Mouse (Mus musculus): Measurements from ENCODE around the gene Polr3gl. TPM values are rescaled to one million over a fixed set of nuclear protein-coding genes. Genes with fewer than 3 reads are reported as not detected.
"Not testable (repeated sequence)": the region's sequence is repeated elsewhere in the genome, so short reads cannot be mapped to it uniquely, and the experiment has no call there.

The Polr3gl gene
- polyA plus RNA-seq, 1 experiment from 2014 or later = 12.1 TPM

DNA sequence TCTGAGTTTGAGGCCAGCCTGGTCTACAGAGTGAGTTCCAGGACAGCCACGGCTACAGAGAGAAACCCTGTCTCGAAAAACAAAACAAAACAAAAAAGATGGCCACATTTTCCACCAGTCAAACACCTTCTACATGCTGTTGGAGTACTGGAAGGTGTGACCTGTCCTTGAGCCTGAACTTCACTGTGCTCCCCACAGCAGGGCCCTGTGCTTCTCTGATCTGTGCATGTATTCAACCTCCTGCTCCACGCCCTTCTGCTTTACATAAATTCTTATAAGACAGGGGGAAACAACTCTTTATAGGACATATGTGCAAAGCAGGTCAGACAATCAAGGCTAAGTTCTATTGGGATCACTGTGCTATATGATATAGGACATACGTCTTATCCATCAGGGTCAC lies 29.2 kb upstream of the Polr3gl start:
- H3K36me3 ChIP-seq (ENCODE audit: control insufficient read depth, insufficient read depth, low read length) = peaks cover 6% of the 10 kb centered on the region
- H3K9ac ChIP-seq (ENCODE audit: low read length) = no peak overlapping the region
- H3K9me3 ChIP-seq (ENCODE audit: control insufficient read depth, low read length) = no peaks in the 10 kb centered on the region
- H3K27me3 ChIP-seq (ENCODE audit: control insufficient read depth, insufficient read depth, low read length) = no peaks in the 10 kb centered on the region
- no peak overlapping the region for H3K4me2 ChIP-seq
- H3K27ac ChIP-seq (ENCODE audit: low read depth, low read length) = no peak overlapping the region
- ATAC-seq (ENCODE audit: low FRiP score) = no peak
- no peaks in the 10 kb centered on the region for H3K4me1 ChIP-seq (ENCODE audit: control insufficient read depth, insufficient read depth, low read length)
- no peak for DNase-seq (ENCODE audit: low spot score, missing footprints)
- no peak overlapping the region for H3K4me3 ChIP-seq (ENCODE audit: low read depth, low read length)
- WGBS = 90% methylated on average over 4 of the region's 4 CpGs

- peaks cover 8% of the 10 kb centered on the region; the same call in 1 of the 2 replicates for H3K36me3 ChIP-seq (ENCODE audit: control insufficient read depth, insufficient read depth, low read length)
- no peak overlapping the region for H3K4me3 ChIP-seq (ENCODE audit: low read depth, low read length)
- no peak overlapping the region for H3K4me2 ChIP-seq
- no peak for DNase-seq (ENCODE audit: low spot score, missing footprints)
- H3K27ac ChIP-seq (ENCODE audit: low read depth, low read length) = no peak overlapping the region
- H3K27me3 ChIP-seq (ENCODE audit: control insufficient read depth, insufficient read depth, low read length) = no peaks in the 10 kb centered on the region
- no peak overlapping the region for H3K9ac ChIP-seq (ENCODE audit: low read length)
- 96% methylated on average over 3 of the region's 3 CpGs for WGBS
- ATAC-seq (ENCODE audit: low FRiP score) = no peak
- no peaks in the 10 kb centered on the region for H3K4me1 ChIP-seq (ENCODE audit: control insufficient read depth, insufficient read depth, low read length)
- H3K9me3 ChIP-seq (ENCODE audit: control insufficient read depth, low read length) = no peaks in the 10 kb centered on the region
Measured at GRCm38 (mm10) chr3:96617941-96618340, 24.0 kb upstream of the Polr3gl start.

DNA sequence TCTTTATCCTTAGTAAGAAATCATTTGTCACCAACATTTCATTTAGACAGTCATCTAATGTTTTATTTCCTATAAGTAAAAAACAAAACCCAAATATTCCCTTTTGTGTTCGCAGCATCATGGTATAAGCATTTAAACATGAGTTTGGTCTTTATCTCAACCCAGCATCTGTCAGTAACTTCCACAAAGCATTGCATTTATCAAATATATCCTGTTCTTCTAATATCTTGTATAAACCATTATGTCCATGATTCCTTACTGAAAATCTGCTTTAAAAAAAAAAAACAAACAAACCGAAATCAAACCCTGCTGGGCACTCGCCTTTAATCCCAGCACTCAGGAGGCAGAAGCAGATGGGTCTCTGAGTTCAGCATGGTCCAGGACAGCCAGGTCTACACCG lies 12.6 kb upstream of the Polr3gl start:
- Histone ChIP-seq H3K4me1 (ENCODE audit: control insufficient read depth, insufficient read depth, low read length) (peaks cover 17% of the 10 kb centered on the region), H3K9me3 (ENCODE audit: control insufficient read depth, low read length) (no peaks in the 10 kb centered on the region), H3K9ac (ENCODE audit: low read length) (no peak overlapping the region), H3K27ac (ENCODE audit: low read depth, low read length) (no peak overlapping the region), H3K27me3 (ENCODE audit: control insufficient read depth, insufficient read depth, low read length) (no peaks in the 10 kb centered on the region), H3K36me3 (ENCODE audit: control insufficient read depth, insufficient read depth, low read length) (no peaks in the 10 kb centered on the region), H3K4me3 (ENCODE audit: low read depth, low read length) (no peak overlapping the region), H3K4me2 (no peak overlapping the region)
- no peak for ATAC-seq (ENCODE audit: low FRiP score)
- no peak for DNase-seq (ENCODE audit: low spot score, missing footprints)
- WGBS = 88% methylated on average over 4 of the region's 4 CpGs

GRCm38 (mm10) chr3:96606007-96606406 lies 12.0 kb upstream of the Polr3gl start:
- not testable (repeated sequence) for H3K36me3 ChIP-seq (ENCODE audit: control insufficient read depth, insufficient read depth, low read length); H3K4me2 ChIP-seq; H3K27ac ChIP-seq (ENCODE audit: low read depth, low read length); H3K27me3 ChIP-seq (ENCODE audit: control insufficient read depth, insufficient read depth, low read length); H3K9ac ChIP-seq (ENCODE audit: low read length); H3K9me3 ChIP-seq (ENCODE audit: control insufficient read depth, low read length); ATAC-seq (ENCODE audit: low FRiP score); H3K4me3 ChIP-seq (ENCODE audit: low read depth, low read length); DNase-seq (ENCODE audit: low spot score, missing footprints)
- 89% methylated on average over 3 of the region's 4 CpGs for WGBS
- peaks cover 17% of the 10 kb centered on the region for H3K4me1 ChIP-seq (ENCODE audit: control insufficient read depth, insufficient read depth, low read length)

- Histone ChIP-seq H3K27ac (ENCODE audit: low read depth, low read length) (no peak overlapping the region), H3K4me2 (peak overlapping the region; percentile 71)
Measured at GRCm38 (mm10) chr3:96603311-96603710, 9.3 kb upstream of the Polr3gl start.

GRCm38 (mm10) chr3:96602704-96603084 lies 8.7 kb upstream of the Polr3gl start:
- Histone ChIP-seq H3K27me3 (ENCODE audit: control insufficient read depth, insufficient read depth, low read length) (peaks cover 4% of the 10 kb centered on the region; the same call in 1 of the 2 replicates), H3K27ac (ENCODE audit: low read depth, low read length) (peak overlapping the region; percentile 30), H3K4me1 (ENCODE audit: control insufficient read depth, insufficient read depth, low read length) (peaks cover 32% of the 10 kb centered on the region), H3K36me3 (ENCODE audit: control insufficient read depth, insufficient read depth, low read length) (no peaks in the 10 kb centered on the region), H3K9ac (ENCODE audit: low read length) (peak overlapping the region; percentile 88), H3K4me3 (ENCODE audit: low read depth, low read length) (peak overlapping the region; percentile 90), H3K9me3 (ENCODE audit: control insufficient read depth, low read length) (no peaks in the 10 kb centered on the region), H3K4me2 (peak overlapping the region; percentile 71)
- ATAC-seq (ENCODE audit: low FRiP score) (no peak), DNase-seq (ENCODE audit: low spot score, missing footprints) (peak; percentile 86)
- WGBS = 29% methylated on average over 5 of the region's 5 CpGs

More at GRCm38 (mm10) chr3:96603311-96603710, 9.3 kb upstream of the Polr3gl start:
- DNase-seq (ENCODE audit: low spot score, missing footprints) = no peak
- Histone ChIP-seq H3K9ac (ENCODE audit: low read length) (peak overlapping the region; percentile 88), H3K27me3 (ENCODE audit: control insufficient read depth, insufficient read depth, low read length) (peaks cover 4% of the 10 kb centered on the region; the same call in 1 of the 2 replicates), H3K9me3 (ENCODE audit: control insufficient read depth, low read length) (no peaks in the 10 kb centered on the region), H3K36me3 (ENCODE audit: control insufficient read depth, insufficient read depth, low read length) (no peaks in the 10 kb centered on the region), H3K4me1 (ENCODE audit: control insufficient read depth, insufficient read depth, low read length) (peaks cover 28% of the 10 kb centered on the region), H3K4me3 (ENCODE audit: low read depth, low read length) (peak overlapping the region; percentile 90)
- no peak for ATAC-seq (ENCODE audit: low FRiP score)
- WGBS = 45% methylated on average over 5 of the region's 5 CpGs

DNA sequence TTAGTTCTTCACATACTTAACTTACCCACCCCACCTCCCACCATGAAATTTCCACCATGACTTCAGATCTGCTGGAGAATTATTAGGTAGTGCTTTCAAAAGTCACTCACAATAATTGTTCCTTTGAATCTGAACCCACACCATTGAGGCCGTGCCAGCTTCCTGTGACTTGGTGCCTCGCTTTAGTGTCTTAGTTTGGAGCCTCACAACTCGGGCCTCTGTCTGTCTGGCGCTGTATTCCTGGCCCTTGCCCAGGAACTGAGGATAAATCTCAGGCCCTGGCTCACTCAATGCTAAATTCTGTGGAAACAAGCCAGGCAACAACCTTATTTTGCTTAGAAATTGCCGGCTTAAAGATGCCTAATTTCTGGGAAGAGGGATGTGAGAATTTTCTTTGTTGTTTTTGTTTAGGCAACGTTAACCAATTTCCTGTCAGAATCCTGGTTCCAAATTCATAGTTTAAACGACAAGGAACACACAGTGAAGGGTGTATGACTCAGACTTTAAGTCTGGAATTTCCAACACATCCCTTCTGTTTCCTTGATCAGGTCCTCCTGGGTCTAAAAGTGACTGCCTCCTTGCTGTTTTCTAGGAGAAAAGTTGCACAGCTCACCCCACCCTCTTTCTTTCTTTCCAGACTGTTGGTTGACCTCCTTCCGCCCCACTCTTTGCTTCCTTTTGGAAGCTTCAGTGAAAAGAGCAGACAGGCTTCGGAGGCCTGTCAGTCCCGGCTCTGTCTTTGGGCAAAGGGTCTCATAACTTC lies 8.1 kb upstream of the Polr3gl start:
- 18% methylated on average over 10 of the region's 10 CpGs for WGBS
- peaks cover 38% of the 10 kb centered on the region for H3K4me1 ChIP-seq (ENCODE audit: control insufficient read depth, insufficient read depth, low read length)
- peak overlapping the region; percentile 90 for H3K4me3 ChIP-seq (ENCODE audit: low read depth, low read length)
- DNase-seq (ENCODE audit: low spot score, missing footprints) (no peak), ATAC-seq (ENCODE audit: low FRiP score) (no peak)
- peaks cover 4% of the 10 kb centered on the region; the same call in 1 of the 2 replicates for H3K27me3 ChIP-seq (ENCODE audit: control insufficient read depth, insufficient read depth, low read length)
- peak overlapping the region; percentile 88 for H3K9ac ChIP-seq (ENCODE audit: low read length)
- H3K9me3 ChIP-seq (ENCODE audit: control insufficient read depth, low read length) = no peaks in the 10 kb centered on the region
- peak overlapping the region; percentile 71 for H3K4me2 ChIP-seq
- H3K27ac ChIP-seq (ENCODE audit: low read depth, low read length) = peak overlapping the region; percentile 30
- H3K36me3 ChIP-seq (ENCODE audit: control insufficient read depth, insufficient read depth, low read length) = no peaks in the 10 kb centered on the region

- Histone ChIP-seq H3K9ac (ENCODE audit: low read length) (peak overlapping the region; percentile 88), H3K27me3 (ENCODE audit: control insufficient read depth, insufficient read depth, low read length) (peaks cover 10% of the 10 kb centered on the region; the same call in 1 of the 2 replicates), H3K4me2 (peak overlapping the region; percentile 71), H3K36me3 (ENCODE audit: control insufficient read depth, insufficient read depth, low read length) (no peaks in the 10 kb centered on the region), H3K4me3 (ENCODE audit: low read depth, low read length) (peak overlapping the region; percentile 90), H3K27ac (ENCODE audit: low read depth, low read length) (peak overlapping the region; percentile 88), H3K9me3 (ENCODE audit: control insufficient read depth, low read length) (no peaks in the 10 kb centered on the region), H3K4me1 (ENCODE audit: control insufficient read depth, insufficient read depth, low read length) (peaks cover 46% of the 10 kb centered on the region)
- DNase-seq (ENCODE audit: low spot score, missing footprints) (peak; percentile 94), ATAC-seq (ENCODE audit: low FRiP score) (peak; percentile 72)
- whole genome bisulfite sequencing = 0% methylated on average over 34 of the region's 40 CpGs
Measured at GRCm38 (mm10) chr3:96601251-96601787, 7.3 kb upstream of the Polr3gl start.

DNA sequence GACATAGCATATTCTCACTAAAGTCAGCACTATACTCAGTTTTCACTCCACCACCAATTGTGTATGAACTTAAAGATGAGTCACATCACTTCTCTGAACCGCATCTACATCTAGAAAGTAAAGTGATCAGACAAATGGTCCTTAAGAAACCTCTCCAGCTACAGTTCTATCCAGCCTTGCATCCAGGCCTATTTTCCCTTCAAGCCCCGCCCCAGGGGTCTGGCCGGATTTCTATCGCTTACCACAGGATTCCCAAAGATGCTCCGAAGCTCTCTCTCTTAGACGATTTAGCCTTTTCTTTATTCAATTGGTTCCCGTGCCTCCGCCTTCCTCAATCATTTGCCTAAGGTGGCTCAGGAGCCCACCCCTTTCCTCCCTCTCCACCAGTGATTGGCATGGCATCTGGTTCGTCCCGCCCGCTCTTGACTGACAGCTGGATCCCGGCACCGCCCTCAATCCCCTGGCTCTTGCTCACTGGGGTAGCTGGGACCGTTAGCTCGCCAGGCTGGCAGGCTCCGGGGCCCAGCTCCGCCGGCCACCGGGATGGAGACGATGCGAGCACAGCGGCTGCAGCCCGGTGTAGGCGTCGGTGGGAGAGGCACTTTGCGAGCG lies 6.8 kb upstream of the Polr3gl start, which contains the start of gene Lix1l:
TSS of gene Lix1l (plus strand) at position 511 of the 612 bp plus-strand sequence.
- peak within 1 kb of the TSS; percentile 88 for H3K27ac ChIP-seq (ENCODE audit: low read depth, low read length)
- peaks cover 51% of the 10 kb centered on the region for H3K4me1 ChIP-seq (ENCODE audit: control insufficient read depth, insufficient read depth, low read length)
- H3K27me3 ChIP-seq (ENCODE audit: control insufficient read depth, insufficient read depth, low read length) = peaks cover 16% of the 10 kb centered on the region; the same call in 1 of the 2 replicates
- ATAC-seq (ENCODE audit: low FRiP score) = peak; percentile 95
- H3K9ac ChIP-seq (ENCODE audit: low read length) = peak within 1 kb of the TSS; percentile 88
- H3K4me2 ChIP-seq = peak within 1 kb of the TSS; percentile 71
- no peaks in the 10 kb centered on the region for H3K36me3 ChIP-seq (ENCODE audit: control insufficient read depth, insufficient read depth, low read length)
- 1% methylated on average over 27 of the region's 27 CpGs for WGBS
- H3K4me3 ChIP-seq (ENCODE audit: low read depth, low read length) = peak within 1 kb of the TSS; percentile 90
- no peaks in the 10 kb centered on the region for H3K9me3 ChIP-seq (ENCODE audit: control insufficient read depth, low read length)
- peak; percentile 98 for DNase-seq (ENCODE audit: low spot score, missing footprints)

Data from midbrain, embryonic 11.5 days (tissue).